9 mouse cellular contexts compared by ENCODE assay signal in the genomic region with DNA sequence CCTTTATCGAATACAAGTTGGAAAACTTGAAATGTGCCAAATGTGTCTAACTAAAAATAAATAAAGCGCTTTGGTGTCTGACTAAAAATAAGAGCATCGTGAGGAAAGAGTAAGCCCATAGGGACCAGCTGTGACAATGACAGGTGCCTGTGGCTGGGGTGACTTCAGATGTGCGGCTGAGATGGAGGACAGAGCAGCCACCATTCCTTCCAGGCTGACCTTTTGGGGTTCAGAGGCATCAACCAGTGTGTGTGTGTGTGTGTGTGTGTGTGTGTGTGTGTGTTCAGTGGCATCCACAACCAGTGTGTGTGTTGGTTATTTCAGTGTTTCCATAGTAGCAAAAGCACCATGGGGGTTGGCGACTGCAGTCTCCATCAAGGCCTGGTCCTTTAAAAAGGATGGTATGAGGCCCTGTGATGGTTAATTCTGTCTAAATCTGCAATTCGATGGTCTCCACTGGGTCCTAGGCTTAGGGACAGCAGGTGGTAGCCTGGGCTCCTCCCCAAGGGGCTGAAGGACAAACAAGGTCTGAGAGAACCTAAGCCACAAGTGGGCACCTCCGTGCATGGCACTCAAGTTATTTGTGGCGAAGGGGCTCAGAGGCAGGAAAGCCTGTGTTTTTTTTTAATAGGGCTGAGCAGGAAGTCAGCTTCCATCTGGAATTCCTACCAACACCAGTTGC. TPM values are rescaled to one million over a fixed set of nuclear protein-coding genes. Genes with fewer than 3 reads are reported as not detected.
A peak's percentile ranks its signal among the peaks of the same experiment; 100 is the strongest.
DNase-seq lines count a peak whose midpoint lies in the region; ATAC-seq lines count a peak whose summit lies in the region.
"Had no signal": no experiment of that assay in that cellular context is flagged by ENCODE, and none has a peak within 500 bp of the region (broad histone marks: within the 10 kb centered on the region; RNA-seq: fewer than 3 reads in every experiment).

No protein-coding gene starts in this region.

- peak overlapping the region; percentile 48 for H3K4me3 ChIP-seq in heart, embryonic 12.5 days
- peak overlapping the region; percentile 23; the same call in 1 of the 2 replicates for H3K4me3 ChIP-seq in liver, embryonic 11.5 days (ENCODE audit: low read depth, low read length)
- H3K4me3 ChIP-seq: megakaryocyte, embryonic 14.5 days had no signal

- H3K27ac ChIP-seq in heart, embryonic 12.5 days (ENCODE audit: poor library complexity, severe bottlenecking): no peak overlapping the region
- no peak overlapping the region for H3K27ac ChIP-seq in liver, embryonic 11.5 days (ENCODE audit: low read depth, low read length)

- no peaks in the 10 kb centered on the region for H3K36me3 ChIP-seq in heart, embryonic 12.5 days
- H3K36me3 ChIP-seq in liver, embryonic 11.5 days (ENCODE audit: control insufficient read depth, insufficient read depth, low read length): no peaks in the 10 kb centered on the region

- ATAC-seq in heart, embryonic 12.5 days (ENCODE audit: insufficient number of reproducible peaks, low FRiP score): no peak
- ATAC-seq in liver, embryonic 11.5 days (replicated peaks; ENCODE audit: low FRiP score): no peak

- peak overlapping the region; percentile 55; the same call in 1 of the 2 replicates for H3K9ac ChIP-seq in heart, embryonic 12.5 days
- no peak overlapping the region for H3K9ac ChIP-seq in liver, embryonic 11.5 days (ENCODE audit: low read depth, low read length)

- peaks cover 25% of the 10 kb centered on the region for H3K4me1 ChIP-seq in heart, embryonic 12.5 days (replicated peaks)
- no peaks in the 10 kb centered on the region; the same call in 1 of the 2 replicates for H3K4me1 ChIP-seq in liver, embryonic 11.5 days (replicated peaks; ENCODE audit: control insufficient read depth, insufficient read depth, low read length)

- no peaks in the 10 kb centered on the region for H3K9me3 ChIP-seq in heart, embryonic 12.5 days (replicated peaks)
- H3K9me3 ChIP-seq in liver, embryonic 11.5 days (ENCODE audit: control insufficient read depth, low read length): no peaks in the 10 kb centered on the region

- H3K27me3 ChIP-seq in heart, embryonic 12.5 days (replicated peaks): peaks cover 5% of the 10 kb centered on the region
- H3K27me3 ChIP-seq in liver, embryonic 11.5 days (replicated peaks; ENCODE audit: control insufficient read depth, insufficient read depth, low read length): peaks cover 12% of the 10 kb centered on the region

- 50% methylated on average over 8 of the region's 8 CpGs for WGBS in heart, embryonic 12.5 days
- 64% methylated on average over 8 of the region's 8 CpGs for WGBS in liver, embryonic 11.5 days

- DNase-seq in heart, adult 8-10 months (ENCODE audit: low spot score): no peak
- peak; percentile 46 for DNase-seq in thymus, postnatal 25 days
- DNase-seq in thymus, adult 18-20 months: no peak
- DNase-seq in liver, embryonic 11.5 days (ENCODE audit: low spot score): no peak
- DNase-seq in thymus, postnatal 4 days: peak; percentile 49
- DNase-seq in adipocyte (ENCODE audit: low spot score): no peak
- no peak for DNase-seq in urinary bladder, postnatal 10 days (ENCODE audit: low spot score)

- peak overlapping the region; percentile 82 for H3K4me2 ChIP-seq in heart, embryonic 12.5 days
- peak overlapping the region; percentile 67 for H3K4me2 ChIP-seq in liver, embryonic 11.5 days

RNA-seq across cellular contexts. Expression of gene Pgpep1l, which starts 0.5 kb away (rescaled TPM):
- 0.50 TPM in 1 of 2 replicates, not detected in the other for polyA plus RNA-seq in heart, embryonic 12.5 days (2016; fragmentation: Nextera tagmentation; extraction: Ambion mirVana)
- total RNA-seq in heart, adult 8-10 months (2022): under 1 TPM in 1 of 4 experiments, not detected in 3; 0.41 TPM
- polyA plus RNA-seq in liver, embryonic 11.5 days (2014; fragmentation: Nextera tagmentation; extraction: Ambion mirVana): not detected in 2 replicates

RNA-seq across cellular contexts. Expression of gene Fam169b, which starts 10.2 kb away (rescaled TPM):
- 0.15 TPM in 1 of 2 replicates, not detected in the other for polyA plus RNA-seq in heart, embryonic 12.5 days (2016; fragmentation: Nextera tagmentation; extraction: Ambion mirVana)
- total RNA-seq in heart, adult 8-10 months (2022): under 1 TPM in 3 of 4 experiments, not detected in 1; 0.09 to 0.22 (median 0.14) TPM
- 0.26 and 0.29 TPM in 2 replicates for polyA plus RNA-seq in liver, embryonic 11.5 days (2014; fragmentation: Nextera tagmentation; extraction: Ambion mirVana)

Comparison
In these comparisons a context has a peak if more than half of its experiments do, and no peak if none do; other contexts are left out.
1. DNase-seq: peak in thymus, postnatal 25 days (single experiment) and thymus, postnatal 4 days (single experiment); none in heart, adult 8-10 months (single experiment), thymus, adult 18-20 months (0 of 2), liver, embryonic 11.5 days (single experiment), adipocyte (single experiment) and urinary bladder, postnatal 10 days (single experiment).